Mouse (Mus musculus) embryonic facial prominence, embryonic 14.5 days (tissue): Measurements from ENCODE around the gene Fam71e2. TPM values are rescaled to one million over a fixed set of nuclear protein-coding genes. Genes with fewer than 3 reads are reported as not detected.

Experiments used
- ATAC-seq: fragments of 200-750 bp; cut with Nextera tagmentation; 2 replicates; pipeline ENCODE4 v1.8.0; 2017; ENCODE audit warnings: low read depth, moderate number of reproducible peaks, moderate TSS enrichment
- DNase-seq: peaks from one replicate; pipeline ENCODE4 v3.0.0-alpha.2; 2015; ENCODE audit warnings: low spot score
- H3K27ac ChIP-seq: fragments of 300-500 bp; sonication (generic); replicated peaks from 2 replicates; pipeline ENCODE4 v1.5.1; 2014; ENCODE audit warnings: low read depth, mild to moderate bottlenecking, low read length, moderate library complexity
- H3K27me3 ChIP-seq: fragments of 300-500 bp; sonication (generic); replicated peaks from 2 replicates; pipeline ENCODE4 v1.6.1; 2014; ENCODE audit warnings: low read length; ENCODE audit not compliant: control insufficient read depth, insufficient read depth
- H3K36me3 ChIP-seq: fragments of 300-500 bp; sonication (generic); 2 replicates; pipeline ENCODE4 v1.6.1; 2014; ENCODE audit warnings: low read length, mixed read lengths; ENCODE audit not compliant: control insufficient read depth, insufficient read depth
- H3K4me1 ChIP-seq: fragments of 300-500 bp; sonication (generic); 2 replicates; pipeline ENCODE4 v1.6.1; 2014; ENCODE audit warnings: antibody characterized with exemption, low read length; ENCODE audit not compliant: control insufficient read depth, insufficient read depth
- H3K4me2 ChIP-seq: fragments of 300-500 bp; sonication (generic); 2 replicates; pipeline ENCODE4 v1.6.1; 2014; ENCODE audit warnings: low read depth, mild to moderate bottlenecking, low read length, moderate library complexity, mixed read lengths
- H3K4me3 ChIP-seq: fragments of 300-500 bp; sonication (generic); 2 replicates; pipeline ENCODE4 v1.5.1; 2014; ENCODE audit warnings: low read depth, mild to moderate bottlenecking, low read length
- H3K9ac ChIP-seq: fragments of 300-500 bp; sonication (generic); 2 replicates; pipeline ENCODE4 v1.6.1; 2014; ENCODE audit warnings: low read depth, mild to moderate bottlenecking, low read length, moderate library complexity, mixed read lengths
- H3K9me3 ChIP-seq: fragments of 300-500 bp; sonication (generic); 2 replicates; pipeline ENCODE4 v1.6.1; 2016; ENCODE audit warnings: low read length; ENCODE audit not compliant: control insufficient read depth
- WGBS: fragments of 180-500 bp; shearing (Covaris S2); extraction: QIAGEN DNeasy Blood & Tissue Kit; methylation state at CpG from one replicate; pipeline ENCODE4 v1.1.7; 2014; 5-methylcytosine and 5-hydroxymethylcytosine counted together
- polyA plus RNA-seq: library from polyadenylated mRNA; unstranded; fragments of >200 nt; fragmentation: Nextera tagmentation; extraction: Ambion mirVana; gene quantifications from 2 replicates; pipeline ENCODE4 v1.2.1, GENCODE M21; 2014

Gene Fam71e2
- polyA plus RNA-seq, 1 experiment from 2014 or later: not detected

GRCm38 (mm10) chr7:4705098-4705497, 66.0 kb downstream of the Fam71e2 start:
- DNase-seq: no peak
- no peak for ATAC-seq
- whole genome bisulfite sequencing: 44% methylated on average over 18 of the region's 18 CpGs

More at GRCm38 (mm10) chr7:4705098-4705497, 66.0 kb downstream of the Fam71e2 start:
- Histone ChIP-seq H3K9me3 (no peaks in the 10 kb centered on the region), H3K9ac (no peak overlapping the region), H3K4me2 (no peak overlapping the region), H3K36me3 (peaks cover 84% of the 10 kb centered on the region), H3K4me1 (no peaks in the 10 kb centered on the region), H3K27ac (no peak overlapping the region), H3K27me3 (no peaks in the 10 kb centered on the region), H3K4me3 (no peak overlapping the region)

Other genes starting within 250 kb of the Fam71e2 start
- gene Tnni3, start 247.1 kb downstream of the Fam71e2 start, polyA plus RNA-seq: 2.6 and 3.4 TPM in 2 replicates
- gene Dnaaf3, start 238.8 kb downstream of the Fam71e2 start, polyA plus RNA-seq: 1.2 and 1.4 TPM in 2 replicates
- 5.8 and 8.1 TPM in 2 replicates for gene Syt5, start 223.8 kb downstream of the Fam71e2 start, polyA plus RNA-seq
- gene Ptprh, start 167.3 kb downstream of the Fam71e2 start, polyA plus RNA-seq: not detected in 2 replicates
- gene Tmem86b, start 139.9 kb downstream of the Fam71e2 start, polyA plus RNA-seq: 1.0 and 1.2 TPM in 2 replicates
- 7.1 and 7.7 TPM in 2 replicates for gene Ppp6r1, start 112.3 kb downstream of the Fam71e2 start, polyA plus RNA-seq
- 77.5 and 77.7 TPM in 2 replicates for gene Hspbp1, start 86.2 kb downstream of the Fam71e2 start, polyA plus RNA-seq
- gene Brsk1, start 80.7 kb downstream of the Fam71e2 start, polyA plus RNA-seq: 1.6 and 1.8 TPM in 2 replicates
- gene Tmem150b, start 46.1 kb downstream of the Fam71e2 start, polyA plus RNA-seq: 0.11 TPM in 1 of 2 replicates, not detected in the other
- gene Kmt5c, start 31.2 kb downstream of the Fam71e2 start, polyA plus RNA-seq: 41.5 and 50.6 TPM in 2 replicates
- 36.4 and 39.6 TPM in 2 replicates for gene Cox6b2, start 18.2 kb downstream of the Fam71e2 start, polyA plus RNA-seq
- gene Il11, start 11.6 kb upstream of the Fam71e2 start, polyA plus RNA-seq: 0.13 TPM in 1 of 2 replicates, not detected in the other
- gene Tmem190, start 11.6 kb upstream of the Fam71e2 start, polyA plus RNA-seq: not detected in 2 replicates
- gene Tmem238, start 18.4 kb upstream of the Fam71e2 start, polyA plus RNA-seq: 5.5 and 6.6 TPM in 2 replicates
- 275 and 300 TPM in 2 replicates for gene Rpl28, start 21.6 kb upstream of the Fam71e2 start, polyA plus RNA-seq
- gene Ube2s, start 41.3 kb upstream of the Fam71e2 start, polyA plus RNA-seq: 347 and 359 TPM in 2 replicates
- 0.68 and 0.76 TPM in 2 replicates for gene Shisa7, start 73.4 kb upstream of the Fam71e2 start, polyA plus RNA-seq
- gene Isoc2b, start 99.0 kb upstream of the Fam71e2 start, polyA plus RNA-seq: 6.5 and 7.0 TPM in 2 replicates
- gene Isoc2a, start 105.9 kb upstream of the Fam71e2 start, polyA plus RNA-seq: 1.3 and 1.6 TPM in 2 replicates
- 0.35 TPM in 1 of 2 replicates, not detected in the other for gene Gm36210, start 135.2 kb upstream of the Fam71e2 start, polyA plus RNA-seq
- gene Zfp628, start 143.9 kb upstream of the Fam71e2 start, polyA plus RNA-seq: 3.7 and 4.0 TPM in 2 replicates
- 1.9 and 2.6 TPM in 2 replicates for gene Nat14, start 150.7 kb upstream of the Fam71e2 start, polyA plus RNA-seq
- 8.1 and 8.7 TPM in 2 replicates for gene Ssc5d, start 154.5 kb upstream of the Fam71e2 start, polyA plus RNA-seq
- gene Sbk2, start 193.1 kb upstream of the Fam71e2 start, polyA plus RNA-seq: 0.64 and 0.92 TPM in 2 replicates
- 0.06 and 0.08 TPM in 2 replicates for gene Sbk3, start 199.9 kb upstream of the Fam71e2 start, polyA plus RNA-seq
- 23.0 and 30.4 TPM in 2 replicates for gene Zfp579, start 224.9 kb upstream of the Fam71e2 start, polyA plus RNA-seq
- gene Zfp524, start 243.1 kb upstream of the Fam71e2 start, polyA plus RNA-seq: 14.5 and 16.5 TPM in 2 replicates
- 31.1 and 32.8 TPM in 2 replicates for gene Fiz1, start 243.4 kb upstream of the Fam71e2 start, polyA plus RNA-seq
- gene Gm44973, start 244.2 kb upstream of the Fam71e2 start, polyA plus RNA-seq: 1.5 TPM in 1 of 2 replicates, not detected in the other
- 5.3 and 5.8 TPM in 2 replicates for gene Zfp865, start 249.1 kb upstream of the Fam71e2 start, polyA plus RNA-seq
- gene Ccdc106, start 249.3 kb upstream of the Fam71e2 start, polyA plus RNA-seq: 21.6 and 30.7 TPM in 2 replicates